Mouse (Mus musculus) embryo, embryonic 10.5 days (tissue): Measurements from ENCODE around the gene Mpdz.

Experiments
- DNase-seq: peaks from one replicate; pipeline ENCODE4 v3.0.0-alpha.2; 2015; ENCODE audit warnings: low spot score

Gene Mpdz

DNA sequence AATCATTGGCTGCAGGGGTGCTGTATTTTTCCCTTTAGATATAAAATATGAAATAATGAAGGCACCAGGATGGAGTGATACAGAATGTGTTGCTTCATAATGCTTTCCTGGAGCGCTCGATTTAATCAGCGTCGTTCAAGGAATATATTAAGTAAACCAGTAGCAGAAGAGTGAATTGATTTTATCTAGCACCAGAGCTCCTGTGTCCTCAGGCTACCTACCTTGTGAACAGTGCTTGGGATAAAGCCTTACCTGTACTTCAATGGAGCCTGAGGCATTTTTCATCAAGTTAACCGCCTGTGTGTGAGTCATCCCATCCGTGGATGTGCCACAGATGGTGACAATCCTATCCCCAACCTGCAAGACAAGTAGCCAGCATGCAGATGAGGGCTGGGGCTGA lies 159.5 kb downstream of the Mpdz start:
- DNase-seq: no peak

DNA sequence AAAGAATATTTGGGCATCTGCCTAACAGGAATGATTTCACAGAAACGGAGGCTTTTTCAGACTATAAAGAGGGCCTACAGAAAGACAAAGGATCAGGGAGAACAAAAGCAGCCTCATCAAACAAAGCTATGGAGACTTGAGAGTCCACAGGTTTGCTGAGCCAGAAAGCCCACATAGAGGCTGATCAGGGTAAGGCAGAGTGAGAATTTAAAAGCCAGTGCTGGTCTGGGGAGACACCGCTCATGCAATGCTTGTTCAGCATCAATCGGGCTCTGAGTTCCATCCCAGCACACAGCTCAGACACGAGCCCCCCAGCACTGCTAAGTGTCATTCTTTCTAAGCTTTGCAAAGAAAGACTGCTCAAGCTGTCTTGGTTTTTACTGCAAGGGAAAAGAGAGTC lies 162.5 kb downstream of the Mpdz start:
- DNase-seq: peak; percentile 22

DNA sequence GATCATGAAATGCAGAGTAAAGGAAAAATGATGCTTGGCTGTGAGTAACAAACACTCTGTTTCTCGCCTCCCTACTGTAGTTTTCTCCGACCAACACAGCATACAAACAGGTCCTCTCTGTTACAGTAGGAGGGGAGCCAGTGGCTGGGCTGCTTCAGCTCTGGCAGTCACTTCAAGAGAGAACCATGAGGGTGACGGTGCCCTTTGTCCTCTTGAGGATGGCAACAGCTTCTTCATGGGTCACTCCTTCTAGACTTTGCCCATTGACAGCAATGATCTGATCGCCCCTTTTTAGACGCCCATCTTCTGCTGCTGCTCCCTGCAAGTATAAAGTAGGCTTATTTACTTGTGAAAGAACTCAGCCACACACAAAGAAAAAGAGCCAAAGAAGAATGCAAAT lies 163.2 kb downstream of the Mpdz start:
- DNase-seq: no peak

DNA sequence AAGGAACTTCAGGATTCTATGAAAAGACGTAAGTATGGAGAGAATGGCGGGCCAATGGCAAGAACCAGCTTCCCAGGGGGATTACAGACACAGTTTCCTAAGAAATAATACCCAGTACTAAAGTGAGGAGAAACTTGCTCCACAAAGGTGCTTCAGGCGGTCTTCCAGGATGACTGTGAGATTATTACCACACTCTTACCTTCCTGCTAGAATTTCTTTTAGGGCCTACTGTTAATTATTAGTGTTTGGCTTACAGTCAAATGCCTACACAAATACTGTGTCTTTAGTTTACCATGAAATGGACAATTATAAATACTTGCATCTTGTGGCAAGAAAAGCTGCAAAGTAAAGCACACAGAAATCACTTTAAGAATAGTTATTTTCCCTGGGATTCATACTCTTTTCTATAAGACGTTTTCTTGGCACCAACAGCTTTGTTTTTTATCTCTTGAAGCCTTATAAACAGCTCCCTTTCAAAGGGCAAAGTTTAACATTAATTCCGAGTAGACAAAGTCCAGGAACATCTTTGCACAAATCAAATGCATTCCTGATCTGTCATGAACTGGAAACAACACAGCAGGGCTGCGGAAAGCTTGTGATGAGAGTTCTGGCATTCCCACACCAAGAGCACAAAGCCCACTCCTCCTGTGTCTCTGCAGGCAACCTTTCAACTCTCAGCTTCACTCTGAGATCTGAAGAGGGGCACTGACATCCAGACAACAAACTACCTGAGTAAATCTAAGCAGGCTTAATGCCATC lies 166.5 kb downstream of the Mpdz start:
- peak; percentile 40 for DNase-seq

DNA sequence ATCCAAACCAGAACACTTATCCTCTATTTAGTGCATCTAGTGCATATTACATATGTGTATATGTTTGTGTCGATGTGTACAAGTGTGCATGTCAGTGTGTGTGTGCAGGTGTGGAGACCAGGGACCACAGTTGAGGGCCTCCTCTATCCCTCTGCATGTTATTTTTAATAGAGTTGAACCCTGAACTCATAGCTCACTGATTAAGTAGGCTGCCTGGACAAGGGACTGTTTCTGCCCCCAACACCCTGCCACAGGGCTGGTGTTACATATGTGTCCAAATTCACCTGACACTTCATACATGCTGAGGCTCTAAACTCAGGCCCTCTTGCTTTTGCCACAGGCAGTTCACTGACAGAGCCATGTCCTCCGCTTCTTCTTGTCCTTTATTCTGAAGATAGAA lies 169.5 kb downstream of the Mpdz start:
- DNase-seq: no peak

DNA sequence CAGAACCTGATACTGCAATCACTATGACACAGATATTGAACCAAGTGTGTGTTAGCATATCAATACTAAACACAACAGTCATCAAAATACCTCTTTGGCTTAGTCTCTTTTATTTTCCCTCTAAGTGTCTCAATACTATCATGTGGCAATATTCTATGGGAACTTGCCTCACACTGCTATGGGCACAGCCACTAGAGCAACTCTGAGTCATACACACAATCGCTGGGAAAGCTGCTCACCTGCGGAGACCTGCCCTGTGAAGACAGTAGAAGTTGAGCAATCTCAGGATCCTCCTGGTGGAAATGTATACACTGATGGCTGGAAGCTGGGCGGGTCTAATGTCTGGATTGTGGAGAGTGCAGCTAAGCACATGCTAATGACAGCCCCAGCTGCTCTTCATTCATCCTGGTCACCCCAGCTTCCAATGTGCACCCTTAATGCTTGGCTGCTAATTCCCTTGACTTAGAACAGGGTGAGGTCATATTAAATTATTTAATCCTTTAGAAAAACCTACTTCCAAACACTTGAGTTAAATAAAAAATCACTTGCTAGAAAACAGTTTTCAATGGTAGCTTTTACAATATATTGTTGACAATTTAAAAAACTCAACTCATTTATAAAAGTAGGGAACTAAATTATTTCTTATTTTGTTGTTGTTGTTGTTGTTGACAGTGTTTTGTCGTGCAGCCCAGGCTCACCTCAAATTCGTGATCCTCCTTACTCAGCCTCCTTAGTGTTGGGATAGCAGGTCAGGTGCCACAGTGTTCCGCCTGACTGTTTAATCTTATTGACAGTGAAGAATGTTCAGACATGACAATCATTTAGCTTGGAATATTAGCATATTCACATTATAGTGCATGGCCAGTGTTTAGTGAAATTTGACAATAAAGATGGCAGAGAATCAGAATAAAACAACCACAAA lies 189.5 kb downstream of the Mpdz start:
- no peak for DNase-seq

DNA sequence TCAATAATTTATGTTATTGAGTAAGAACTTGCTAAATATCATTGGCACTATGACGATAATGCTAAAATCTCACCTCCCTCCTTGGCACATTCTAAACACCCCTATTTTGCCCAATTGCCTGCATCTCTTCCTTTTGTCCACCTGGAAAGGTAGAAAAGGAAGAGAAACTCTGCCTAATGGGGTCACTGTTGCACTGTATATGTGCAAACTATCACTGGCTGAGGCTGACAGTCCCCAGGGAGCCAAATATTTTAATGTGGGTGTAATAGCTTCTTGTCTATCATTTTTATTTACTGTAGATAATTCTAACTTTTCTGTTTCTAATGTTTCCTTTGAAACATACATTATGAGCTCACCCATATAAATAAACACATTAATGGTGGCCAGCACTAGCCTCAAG lies 190.3 kb downstream of the Mpdz start:
- no peak for DNase-seq

DNA sequence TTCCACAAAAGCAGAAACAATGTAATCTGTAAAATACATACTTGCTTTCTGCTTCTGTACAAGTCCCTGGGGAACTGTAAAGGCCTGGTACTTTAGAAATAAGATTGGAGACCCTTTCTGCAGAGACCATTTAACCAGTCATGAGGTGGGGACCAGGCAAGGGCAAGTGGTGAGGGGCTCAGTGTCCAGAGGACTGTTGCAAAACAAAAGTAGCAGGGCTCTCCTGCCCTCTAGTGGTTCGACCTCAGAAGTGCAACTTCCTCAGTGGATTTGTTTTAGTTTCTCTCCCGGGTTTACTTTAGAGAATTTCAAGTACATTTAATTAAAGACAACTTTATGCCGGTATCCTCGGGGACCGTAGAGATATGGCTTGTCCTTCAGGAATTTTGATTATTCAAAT lies 190.7 kb downstream of the Mpdz start:
- peak; percentile 89 for DNase-seq

DNA sequence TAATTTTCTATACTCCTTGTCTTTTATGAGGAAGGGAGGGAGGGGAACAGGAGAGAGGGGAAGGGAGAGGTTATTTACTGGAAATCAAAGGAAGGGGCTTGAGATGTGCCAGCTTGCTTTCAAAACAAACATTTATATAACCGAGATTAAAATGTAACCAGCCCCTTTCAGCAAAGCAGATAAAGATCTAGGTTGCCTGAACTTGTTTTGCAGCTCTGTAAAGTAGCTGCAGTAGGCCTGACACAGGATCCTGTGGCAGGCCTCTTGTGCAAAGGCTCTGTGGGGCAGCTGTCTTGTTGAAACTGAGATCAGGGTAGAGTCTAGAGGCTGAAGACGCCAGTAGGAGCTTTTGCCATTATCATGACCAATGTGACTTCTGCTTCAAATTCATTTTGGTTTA lies 193.4 kb downstream of the Mpdz start:
- no peak for DNase-seq

DNA sequence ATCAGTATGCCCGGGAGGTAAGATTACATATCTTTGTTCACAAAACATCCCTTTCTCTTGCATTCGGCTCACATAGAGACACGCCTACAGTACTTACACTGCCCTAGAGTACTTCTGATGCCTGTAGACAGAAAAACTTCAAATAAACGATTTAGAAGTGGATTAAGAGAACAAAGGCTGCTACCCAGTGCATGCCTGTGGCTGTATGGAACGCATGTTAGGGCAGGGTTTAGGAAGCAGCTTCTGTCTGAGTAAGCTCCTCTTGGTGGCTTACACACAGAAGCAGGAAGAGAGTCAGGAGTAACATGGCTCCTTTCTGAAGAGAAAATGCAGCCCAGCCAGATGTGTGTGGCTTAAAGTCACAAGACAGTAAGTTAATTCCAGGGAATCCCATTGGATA lies 206.4 kb downstream of the Mpdz start:
- no peak for DNase-seq
